ENCODE assay signal across 8 mouse cellular contexts in genomic region chr17:87671890-87672660, GRCm38 (mm10). TPM values are rescaled to one million over a fixed set of nuclear protein-coding genes. Genes with fewer than 3 reads are reported as not detected.
DNase-seq lines count a peak whose midpoint lies in the region; ATAC-seq lines count a peak whose summit lies in the region.

Gene Msh2, plus strand, starts transcription at chr17:87672330.

- peak; percentile 99 for ATAC-seq in hindbrain, embryonic 16.5 days

- peaks cover 11% of the 10 kb centered on the region; the same call in 1 of the 2 replicates for H3K79me2 ChIP-seq in macrophage (ENCODE audit: inconsistent target)

- no peaks in the 10 kb centered on the region for H3K9me3 ChIP-seq in hindbrain, embryonic 16.5 days (ENCODE audit: control insufficient read depth, low read length)

- peak within 1 kb of the TSS; percentile 88 for H3K27ac ChIP-seq in hindbrain, embryonic 16.5 days (ENCODE audit: low read depth, low read length)
- H3K27ac ChIP-seq in macrophage, result no peak within 1 kb of the TSS

- peak within 1 kb of the TSS; percentile 85 for H3K4me2 ChIP-seq in hindbrain, embryonic 16.5 days (ENCODE audit: low read length)

- under 1% methylated on average over 41 of the region's 44 CpGs for WGBS in hindbrain, embryonic 16.5 days
- 4% methylated on average over 44 of the region's 44 CpGs for WGBS in macrophage (ENCODE audit: missing documents)

- no peaks in the 10 kb centered on the region for H3K27me3 ChIP-seq in hindbrain, embryonic 16.5 days (replicated peaks; ENCODE audit: control insufficient read depth, insufficient read depth, low read length)

- H3K4me1 ChIP-seq in hindbrain, embryonic 16.5 days (ENCODE audit: control insufficient read depth, insufficient read depth, low read depth, low read length), result peaks cover 18% of the 10 kb centered on the region

- H3K9ac ChIP-seq in hindbrain, embryonic 16.5 days (ENCODE audit: low read depth, low read length), result peak within 1 kb of the TSS; percentile 90

- peak within 1 kb of the TSS; percentile 94 for H3K4me3 ChIP-seq in hindbrain, embryonic 16.5 days (ENCODE audit: low read length)
- H3K4me3 ChIP-seq in macrophage (ENCODE audit: inconsistent target), result peak within 1 kb of the TSS; percentile 43

- peak; percentile 98 for DNase-seq in WW6 (ENCODE audit: low read depth, low spot score)
- DNase-seq in cerebellum, postnatal 4 days (ENCODE audit: low spot score in 2 of 2), result peak; percentile 94 to 99
- peak; percentile 98 for DNase-seq in gastrocnemius, adult 18-20 months (ENCODE audit: low spot score)
- peak; percentile 96 to 98 for DNase-seq in left cerebral cortex, adult 18-20 months (ENCODE audit: low spot score in 2 of 2)
- DNase-seq in right cerebral cortex, adult 18-20 months, result peak; percentile 98
- DNase-seq in urinary bladder, postnatal 10 days (ENCODE audit: low spot score), result peak; percentile 89

- H3K36me3 ChIP-seq in hindbrain, embryonic 16.5 days (ENCODE audit: control insufficient read depth, insufficient read depth, low read length), result no peaks in the 10 kb centered on the region
- no peaks in the 10 kb centered on the region for H3K36me3 ChIP-seq in macrophage (ENCODE audit: inconsistent target)

RNA-seq across cellular contexts. Expression of gene Msh2, which starts in this region (rescaled TPM):
- 10 to 100 TPM; 10.4 to 13.9 TPM for total RNA-seq in gastrocnemius, adult 18-20 months (2021)
- polyA plus RNA-seq in hindbrain, embryonic 16.5 days (2015; fragmentation: Nextera tagmentation; extraction: Ambion mirVana), result 57.7 and 62.6 TPM in 2 replicates
- 10 to 100 TPM; 33.0 to 36.4 TPM for total RNA-seq in left cerebral cortex, adult 18-20 months (2021)
- 10 to 100 TPM in 12 of 26 experiments, 1 to 10 TPM in 11, under 1 TPM in 3; 0.69 to 29.2 (median 7.6) TPM for total RNA-seq in macrophage (2018; cell fraction: chromatin; rRNA removed)
- total RNA-seq in macrophage (2018; cell fraction: cytosol; rRNA removed), result 10 to 100 TPM in 3 of 26 experiments, 1 to 10 TPM in 23; 4.0 to 10.7 (median 6.8) TPM
- total RNA-seq in macrophage (2018; cell fraction: nucleus; rRNA removed), result 10 to 100 TPM in 6 of 26 experiments, 1 to 10 TPM in 20; 1.8 to 26.7 (median 5.2) TPM
- 7.2 to 16.7 TPM (median 10.0 TPM) in 3 replicates for polyA plus RNA-seq in macrophage (2018)
